Mouse (Mus musculus) small intestine, adult 2 months (tissue): ENCODE measurements around the gene Frrs1l. TPM values are rescaled to one million over a fixed set of nuclear protein-coding genes. Genes with fewer than 3 reads are reported as not detected.

ENCODE experiments used
- H3K27ac ChIP-seq: fragments of 200-500 bp; 2 replicates; pipeline ENCODE4 v1.5.1; 2012; ENCODE audit warnings: low read depth, low read length, control low read depth, inconsistent platforms; ENCODE audit not compliant: insufficient read depth
- H3K27me3 ChIP-seq: fragments of 200-500 bp; 2 replicates; pipeline ENCODE4 v1.6.1; 2012; ENCODE audit warnings: mild to moderate bottlenecking, moderate library complexity, low read length, inconsistent platforms; ENCODE audit not compliant: control insufficient read depth, insufficient read depth
- H3K36me3 ChIP-seq: fragments of 200-500 bp; 2 replicates; pipeline ENCODE4 v1.6.1; 2012; ENCODE audit warnings: mild to moderate bottlenecking, low read length, control low read depth, inconsistent platforms; ENCODE audit not compliant: control insufficient read depth, insufficient read depth
- H3K4me1 ChIP-seq: fragments of 200-500 bp; 2 replicates; pipeline ENCODE4 v1.6.1; 2012; ENCODE audit warnings: low read length, inconsistent platforms, mixed read lengths; ENCODE audit not compliant: control insufficient read depth, insufficient read depth, insufficient read length
- H3K4me3 ChIP-seq: fragments of 200-500 bp; 2 replicates; pipeline ENCODE4 v1.5.1; 2012; ENCODE audit warnings: low read depth, mild to moderate bottlenecking, control low read depth, inconsistent platforms, low read length, moderate library complexity
- CTCF ChIP-seq: fragments of 200-500 bp; IDR thresholded peaks from 2 replicates; pipeline ENCODE4 v1.5.1; 2012; ENCODE audit warnings: low read depth, mild to moderate bottlenecking, control low read depth, inconsistent platforms, low read length, moderate library complexity, mixed read lengths; ENCODE audit not compliant: insufficient replicate concordance, insufficient read length; ENCODE audit errors: extremely low read depth
- POLR2A ChIP-seq: fragments of 200-500 bp; IDR thresholded peaks from 2 replicates; pipeline ENCODE4 v1.6.1; 2012; ENCODE audit warnings: low read depth, mild to moderate bottlenecking, control low read depth, inconsistent platforms, low read length, moderate library complexity
- WGBS: fragments of 180-500 bp; shearing (Covaris S2); methylation state at CpG from one replicate; pipeline ENCODE4 v1.1.7; 2018; 5-methylcytosine and 5-hydroxymethylcytosine counted together
- polyA plus RNA-seq: library from polyadenylated mRNA; depleted of rRNA; stranded (reverse); fragments of >200 nt; gene quantifications from 2 replicates; pipeline ENCODE4 v1.2.3, GENCODE M21; 2012; rRNA removed

Gene Frrs1l
- polyA plus RNA-seq, 1 experiment = 0.01 TPM

GRCm38 (mm10) chr4:56912382-56913001, 77.7 kb downstream of the Frrs1l start:
- no peak overlapping the region for H3K4me3 ChIP-seq
- H3K27me3 ChIP-seq = no peaks in the 10 kb centered on the region
- 94% methylated on average over 7 of the region's 7 CpGs for WGBS
- peaks cover 61% of the 10 kb centered on the region for H3K36me3 ChIP-seq
- H3K4me1 ChIP-seq = no peaks in the 10 kb centered on the region; the same call in none of the 2 replicates
- TF ChIP-seq POLR2A (no peak), CTCF (no peak)
- no peak overlapping the region for H3K27ac ChIP-seq

GRCm38 (mm10) chr4:56909568-56909967, 80.6 kb downstream of the Frrs1l start:
- TF ChIP-seq CTCF (no peak), POLR2A (no peak)
- no peak overlapping the region for H3K27ac ChIP-seq
- 71% methylated on average over 3 of the region's 3 CpGs for WGBS

GRCm38 (mm10) chr4:56907671-56908070, 82.5 kb downstream of the Frrs1l start:
- TF ChIP-seq POLR2A (no peak), CTCF (no peak)
- Histone ChIP-seq H3K4me1 (no peaks in the 10 kb centered on the region; the same call in 1 of the 2 replicates), H3K27me3 (no peaks in the 10 kb centered on the region), H3K4me3 (no peak overlapping the region), H3K27ac (no peak overlapping the region), H3K36me3 (peaks cover 59% of the 10 kb centered on the region)
- WGBS = 91% methylated on average over 5 of the region's 5 CpGs

More at GRCm38 (mm10) chr4:56909568-56909967, 80.6 kb downstream of the Frrs1l start:
- H3K36me3 ChIP-seq = peaks cover 61% of the 10 kb centered on the region
- no peaks in the 10 kb centered on the region for H3K27me3 ChIP-seq
- no peak overlapping the region for H3K4me3 ChIP-seq
- no peaks in the 10 kb centered on the region; the same call in 1 of the 2 replicates for H3K4me1 ChIP-seq

Other genes starting within 250 kb of the Frrs1l start
- gene Actl7b, start 248.9 kb downstream of the Frrs1l start, polyA plus RNA-seq = 0.10 TPM in 1 of 2 replicates, not detected in the other
- gene Actl7a, start 247.0 kb downstream of the Frrs1l start, polyA plus RNA-seq = not detected in 2 replicates
- 1.9 and 2.6 TPM in 2 replicates for gene Elp1, start 188.1 kb downstream of the Frrs1l start, polyA plus RNA-seq
- 0.96 and 1.5 TPM in 2 replicates for gene Fam206a, start 188.0 kb downstream of the Frrs1l start, polyA plus RNA-seq
- 1.0 and 1.3 TPM in 2 replicates for gene Ctnnal1, start 125.2 kb downstream of the Frrs1l start, polyA plus RNA-seq
- gene Tmem245, start 43.0 kb downstream of the Frrs1l start, polyA plus RNA-seq = 3.7 and 8.3 TPM in 2 replicates
- gene Epb41l4b, start 153.0 kb upstream of the Frrs1l start, polyA plus RNA-seq = 32.6 and 81.4 TPM in 2 replicates